8 mouse cellular contexts compared by ENCODE assay signal in genomic region chr11:101062165-101062884, GRCm38 (mm10). TPM values are rescaled to one million over a fixed set of nuclear protein-coding genes. Genes with fewer than 3 reads are reported as not detected.
A peak's percentile ranks its signal among the peaks of the same experiment; 100 is the strongest.
DNase-seq lines count a peak whose midpoint lies in the region; ATAC-seq and TF ChIP-seq lines count a peak whose summit lies in the region.

No protein-coding gene starts in this region.

- peak overlapping the region; percentile 46 for H3K27ac ChIP-seq in testis, adult 2 months (ENCODE audit: control insufficient read depth, insufficient read depth, low read depth, low read length)
- peak overlapping the region; percentile 64; the same call in 1 of the 2 replicates for H3K27ac ChIP-seq in hindbrain, embryonic 15.5 days (replicated peaks)
- peak overlapping the region; percentile 96 for H3K27ac ChIP-seq in lung, embryonic 14.5 days (ENCODE audit: low read depth)
- H3K27ac ChIP-seq in forebrain, embryonic 10.5 days, result no peak overlapping the region

- WGBS in hindbrain, embryonic 15.5 days, result 74% methylated on average over 12 of the region's 12 CpGs
- 74% methylated on average over 12 of the region's 12 CpGs for WGBS in lung, embryonic 14.5 days
- WGBS in forebrain, embryonic 10.5 days, result 77% methylated on average over 12 of the region's 12 CpGs

- no peaks in the 10 kb centered on the region for H3K36me3 ChIP-seq in testis, adult 2 months (ENCODE audit: control insufficient read depth, insufficient read depth, low read length)
- peaks cover 35% of the 10 kb centered on the region for H3K36me3 ChIP-seq in hindbrain, embryonic 15.5 days
- peaks cover 25% of the 10 kb centered on the region for H3K36me3 ChIP-seq in lung, embryonic 14.5 days (ENCODE audit: insufficient read depth)
- H3K36me3 ChIP-seq in forebrain, embryonic 10.5 days (replicated peaks), result peaks cover 48% of the 10 kb centered on the region

- H3K4me1 ChIP-seq in testis, adult 2 months (ENCODE audit: control insufficient read depth, insufficient read depth, low read length), result peaks cover 21% of the 10 kb centered on the region
- H3K4me1 ChIP-seq in hindbrain, embryonic 15.5 days (replicated peaks), result peaks cover 11% of the 10 kb centered on the region
- peaks cover 44% of the 10 kb centered on the region for H3K4me1 ChIP-seq in lung, embryonic 14.5 days (ENCODE audit: insufficient read depth)
- H3K4me1 ChIP-seq in forebrain, embryonic 10.5 days, result peaks cover 38% of the 10 kb centered on the region

- H3K4me2 ChIP-seq in hindbrain, embryonic 15.5 days, result no peak overlapping the region
- no peak overlapping the region for H3K4me2 ChIP-seq in lung, embryonic 14.5 days

- TF ChIP-seq POLR2A in testis, adult 2 months (IDR thresholded peaks at IDR 0.05; ENCODE audit: control insufficient read depth, low read depth, low read length), result no peak

- TF ChIP-seq CTCF in testis, adult 2 months (IDR thresholded peaks at IDR 0.05; ENCODE audit: control insufficient read depth, insufficient read depth, insufficient replicate concordance, low read depth, low read length), result no peak
- TF ChIP-seq CTCF in lung, embryonic 14.5 days (IDR thresholded peaks at IDR 0.05; ENCODE audit: low read depth), result peak; percentile 39; the same call in 1 of the 2 replicates

- no peak overlapping the region for H3K9ac ChIP-seq in hindbrain, embryonic 15.5 days
- H3K9ac ChIP-seq in lung, embryonic 14.5 days, result peak overlapping the region; percentile 14; the same call in 1 of the 2 replicates

- H3K4me3 ChIP-seq in testis, adult 2 months (ENCODE audit: control insufficient read depth, low read depth, low read length), result no peak overlapping the region
- H3K4me3 ChIP-seq in hindbrain, embryonic 15.5 days, result no peak overlapping the region
- H3K4me3 ChIP-seq in lung, embryonic 14.5 days (ENCODE audit: low read depth, low read length), result no peak overlapping the region
- H3K4me3 ChIP-seq in forebrain, embryonic 10.5 days, result no peak overlapping the region

- no peaks in the 10 kb centered on the region for H3K9me3 ChIP-seq in hindbrain, embryonic 15.5 days
- no peaks in the 10 kb centered on the region for H3K9me3 ChIP-seq in lung, embryonic 14.5 days (ENCODE audit: low read depth, low read length)
- H3K9me3 ChIP-seq in forebrain, embryonic 10.5 days, result no peaks in the 10 kb centered on the region

- peak; percentile 33 for DNase-seq in CD4-positive, CD25-positive, alpha-beta regulatory T cell, adult 2 months (ENCODE audit: low read depth, low spot score)
- DNase-seq in testis, postnatal 10 days (ENCODE audit: low spot score), result no peak
- DNase-seq in lung, embryonic 14.5 days, result no peak
- no peak for DNase-seq in forebrain, embryonic 10.5 days (ENCODE audit: extremely low spot score, low spot score)

- no peaks in the 10 kb centered on the region for H3K27me3 ChIP-seq in testis, adult 2 months (ENCODE audit: control insufficient read depth, insufficient read depth, low read length)
- no peaks in the 10 kb centered on the region for H3K27me3 ChIP-seq in hindbrain, embryonic 15.5 days
- no peaks in the 10 kb centered on the region for H3K27me3 ChIP-seq in lung, embryonic 14.5 days (ENCODE audit: insufficient read depth, low read length)
- H3K27me3 ChIP-seq in forebrain, embryonic 10.5 days (ENCODE audit: poor library complexity, severe bottlenecking), result peaks cover 5% of the 10 kb centered on the region; the same call in 1 of the 2 replicates

- no peak for ATAC-seq in CD4-positive, CD25-positive, alpha-beta regulatory T cell, adult 4 months
- ATAC-seq in hindbrain, embryonic 15.5 days (ENCODE audit: low FRiP score, low read depth), result no peak
- ATAC-seq in lung, embryonic 14.5 days (ENCODE audit: insufficient read depth), result no peak
- no peak for ATAC-seq in monocyte, adult 5-6 weeks (replicated peaks; ENCODE audit: insufficient number of reproducible peaks, low FRiP score, low TSS enrichment, poor library complexity, severe bottlenecking)

RNA-seq across cellular contexts. Expression of gene Naglu, which starts 7.5 kb away (rescaled TPM):
- 1 to 10 TPM; 7.6 to 7.9 TPM for polyA plus RNA-seq in CD4-positive, CD25-positive, alpha-beta regulatory T cell, adult 4 months (2017; shearing (Covaris generic))
- 46.2 and 46.3 TPM in 2 replicates for polyA plus RNA-seq in testis, adult 2 months (2012; rRNA removed)
- polyA plus RNA-seq in hindbrain, embryonic 15.5 days (2015; fragmentation: Nextera tagmentation; extraction: Ambion mirVana), result 13.0 and 15.5 TPM in 2 replicates
- polyA plus RNA-seq in lung, embryonic 14.5 days (2014; fragmentation: Nextera tagmentation; extraction: Ambion mirVana), result 13.2 and 14.0 TPM in 2 replicates
- total RNA-seq in monocyte, adult 5-6 weeks (2017), result 5.6 to 14.8 TPM (median 9.9 TPM) in 3 replicates
- 8.2 and 9.3 TPM in 2 replicates for polyA plus RNA-seq in forebrain, embryonic 10.5 days (2016; fragmentation: Nextera tagmentation; extraction: Ambion mirVana)

RNA-seq across cellular contexts. Expression of gene Hsd17b1, which starts 15.9 kb away (rescaled TPM):
- polyA plus RNA-seq in CD4-positive, CD25-positive, alpha-beta regulatory T cell, adult 4 months (2017; shearing (Covaris generic)), result under 1 TPM in 1 of 2 experiments, not detected in 1; 0.32 TPM
- 0.66 and 0.88 TPM in 2 replicates for polyA plus RNA-seq in testis, adult 2 months (2012; rRNA removed)
- 0.47 and 0.48 TPM in 2 replicates for polyA plus RNA-seq in hindbrain, embryonic 15.5 days (2015; fragmentation: Nextera tagmentation; extraction: Ambion mirVana)
- polyA plus RNA-seq in lung, embryonic 14.5 days (2014; fragmentation: Nextera tagmentation; extraction: Ambion mirVana), result not detected in 2 replicates
- 0.68 TPM in 1 of 3 replicates, not detected in the others for total RNA-seq in monocyte, adult 5-6 weeks (2017)
- polyA plus RNA-seq in forebrain, embryonic 10.5 days (2016; fragmentation: Nextera tagmentation; extraction: Ambion mirVana), result 0.10 and 0.11 TPM in 2 replicates

RNA-seq across cellular contexts. Expression of gene Coasy, which starts 20.0 kb away (rescaled TPM):
- polyA plus RNA-seq in CD4-positive, CD25-positive, alpha-beta regulatory T cell, adult 4 months (2017; shearing (Covaris generic)), result 10 to 100 TPM; 17.4 to 27.7 TPM
- 21.0 and 21.7 TPM in 2 replicates for polyA plus RNA-seq in testis, adult 2 months (2012; rRNA removed)
- 40.6 and 42.4 TPM in 2 replicates for polyA plus RNA-seq in hindbrain, embryonic 15.5 days (2015; fragmentation: Nextera tagmentation; extraction: Ambion mirVana)
- polyA plus RNA-seq in lung, embryonic 14.5 days (2014; fragmentation: Nextera tagmentation; extraction: Ambion mirVana), result 37.9 and 38.0 TPM in 2 replicates
- 11.4 to 16.6 TPM (median 16.1 TPM) in 3 replicates for total RNA-seq in monocyte, adult 5-6 weeks (2017)
- polyA plus RNA-seq in forebrain, embryonic 10.5 days (2016; fragmentation: Nextera tagmentation; extraction: Ambion mirVana), result 51.4 and 53.3 TPM in 2 replicates

RNA-seq across cellular contexts. Expression of gene Mlx, which starts 24.8 kb away (rescaled TPM):
- polyA plus RNA-seq in CD4-positive, CD25-positive, alpha-beta regulatory T cell, adult 4 months (2017; shearing (Covaris generic)), result 10 to 100 TPM; 60.2 to 68.1 TPM
- 6.4 and 6.7 TPM in 2 replicates for polyA plus RNA-seq in testis, adult 2 months (2012; rRNA removed)
- 85.1 and 90.0 TPM in 2 replicates for polyA plus RNA-seq in hindbrain, embryonic 15.5 days (2015; fragmentation: Nextera tagmentation; extraction: Ambion mirVana)
- 39.1 and 40.5 TPM in 2 replicates for polyA plus RNA-seq in lung, embryonic 14.5 days (2014; fragmentation: Nextera tagmentation; extraction: Ambion mirVana)
- total RNA-seq in monocyte, adult 5-6 weeks (2017), result 61.7 to 74.7 TPM (median 71.4 TPM) in 3 replicates
- polyA plus RNA-seq in forebrain, embryonic 10.5 days (2016; fragmentation: Nextera tagmentation; extraction: Ambion mirVana), result 37.3 and 41.1 TPM in 2 replicates

RNA-seq across cellular contexts. Expression of gene Psmc3ip, which starts 32.9 kb away (rescaled TPM):
- 1 to 10 TPM; 8.4 to 9.8 TPM for polyA plus RNA-seq in CD4-positive, CD25-positive, alpha-beta regulatory T cell, adult 4 months (2017; shearing (Covaris generic))
- 77.6 and 77.9 TPM in 2 replicates for polyA plus RNA-seq in testis, adult 2 months (2012; rRNA removed)
- 21.3 and 22.5 TPM in 2 replicates for polyA plus RNA-seq in hindbrain, embryonic 15.5 days (2015; fragmentation: Nextera tagmentation; extraction: Ambion mirVana)
- polyA plus RNA-seq in lung, embryonic 14.5 days (2014; fragmentation: Nextera tagmentation; extraction: Ambion mirVana), result 39.9 and 44.1 TPM in 2 replicates
- total RNA-seq in monocyte, adult 5-6 weeks (2017), result 5.0 to 6.2 TPM in 2 of 3 replicates, not detected in the other
- polyA plus RNA-seq in forebrain, embryonic 10.5 days (2016; fragmentation: Nextera tagmentation; extraction: Ambion mirVana), result 78.1 and 96.4 TPM in 2 replicates
